Mouse (Mus musculus): Measurements from ENCODE around the gene Dtymk.

DNA sequence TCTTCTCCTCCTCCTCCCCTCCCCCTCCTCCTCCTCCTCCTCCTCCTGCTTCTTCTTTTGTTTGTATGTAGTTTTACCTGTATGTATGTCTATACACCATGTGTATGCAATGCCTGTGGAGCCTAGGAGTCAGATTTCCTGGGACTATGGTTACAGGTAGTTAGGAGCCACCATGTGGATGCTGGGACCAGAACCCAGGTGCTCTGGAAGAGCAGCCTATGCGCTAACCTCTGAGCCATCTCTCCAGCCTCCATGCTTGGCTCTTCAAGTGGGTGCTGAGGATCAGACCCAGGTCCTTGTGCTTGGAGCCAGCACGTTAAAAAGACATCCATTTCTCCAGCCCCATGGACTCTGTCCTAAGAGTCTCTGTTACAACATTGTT, 34.8 kb upstream of the Dtymk start:
- TF ChIP-seq TAL1 (IDR thresholded peaks at IDR 0.05; ENCODE audit: low read length) (no peak), GATA1 (IDR thresholded peaks at IDR 0.05; ENCODE audit: low read length) (no peak)
